Mouse (Mus musculus) cerebellum, adult 9-10 months (tissue): ENCODE data around the gene Olfr913.

Experiments used
- DNase-seq: peaks from one replicate; pipeline ENCODE4 v3.0.0; 2022

The Olfr913 gene

GRCm38 (mm10) chr9:38592459-38592858, at the start of gene Olfr913:
Olfr913 (plus strand) TSS chr9:38592759.
- DNase-seq = no peak

GRCm38 (mm10) chr9:38579878-38580277, 12.7 kb upstream of the Olfr913 start, which contains the start of gene Olfr912:
Olfr912 (plus strand) TSS chr9:38580178.
- no peak for DNase-seq

- no peak for DNase-seq
Measured at GRCm38 (mm10) chr9:38591056-38591455, 1.5 kb upstream of the Olfr913 start.

GRCm38 (mm10) chr9:38604802-38605201, 12.2 kb downstream of the Olfr913 start, which contains the start of gene Olfr914:
Olfr914 (plus strand) TSS chr9:38605102.
- no peak for DNase-seq

- no peak for DNase-seq
Measured at GRCm38 (mm10) chr9:38632406-38632805, 39.8 kb downstream of the Olfr913 start.
